Mouse (Mus musculus) liver, adult 2 months (tissue): ENCODE data around the gene Icos. TPM values are rescaled to one million over a fixed set of nuclear protein-coding genes. Genes with fewer than 3 reads are reported as not detected.

Experiments
- DNase-seq: peaks from one replicate; pipeline ENCODE4 v3.0.0-alpha.2; 2011; ENCODE audit warnings: low read depth, low spot score; ENCODE audit errors: extremely low read depth
- H3K27ac ChIP-seq: fragments of 200-500 bp; replicated peaks from 2 replicates; pipeline ENCODE4 v1.5.1; 2012; ENCODE audit warnings: low read depth, mild to moderate bottlenecking, control low read depth, inconsistent platforms, low read length; ENCODE audit not compliant: insufficient read depth
- H3K27me3 ChIP-seq: fragments of 200-500 bp; 2 replicates; pipeline ENCODE4 v1.6.1; 2012; ENCODE audit warnings: mild to moderate bottlenecking, moderate library complexity, low read length, inconsistent platforms; ENCODE audit not compliant: control insufficient read depth, insufficient read depth
- H3K36me3 ChIP-seq: fragments of 200-500 bp; 2 replicates; pipeline ENCODE4 v1.6.1; 2012; ENCODE audit warnings: low read length, inconsistent platforms; ENCODE audit not compliant: control insufficient read depth, insufficient read depth
- H3K4me1 ChIP-seq: fragments of 200-500 bp; 2 replicates; pipeline ENCODE4 v1.6.1; 2011; ENCODE audit warnings: low read length; ENCODE audit not compliant: control insufficient read depth, insufficient read depth
- H3K4me3 ChIP-seq: fragments of 200-500 bp; 2 replicates; pipeline ENCODE4 v1.5.1; 2011; ENCODE audit warnings: low read depth, mild to moderate bottlenecking, control low read depth, low read length, moderate library complexity; ENCODE audit not compliant: insufficient read depth
- H3K79me2 ChIP-seq: fragments of 200-500 bp; 2 replicates; pipeline ENCODE4 v1.6.1; 2012; ENCODE audit warnings: inconsistent platforms, mild to moderate bottlenecking, low read length, moderate library complexity; ENCODE audit not compliant: control insufficient read depth, insufficient read depth
- H3K9ac ChIP-seq: fragments of 200-500 bp; 2 replicates; pipeline ENCODE4 v1.6.1; 2012; ENCODE audit warnings: low read depth, mild to moderate bottlenecking, control low read depth, inconsistent platforms, low read length
- CTCF ChIP-seq: fragments of 200-500 bp; IDR thresholded peaks from 2 replicates; pipeline ENCODE4 v1.5.1; 2011; ENCODE audit warnings: low read depth, low read length, control low read depth
- POLR2A ChIP-seq: fragments of 200-500 bp; IDR thresholded peaks from 2 replicates; pipeline ENCODE4 v1.6.1; 2011; ENCODE audit warnings: low read length, control low read depth; ENCODE audit not compliant: insufficient read depth; ENCODE audit errors: extremely low read depth
- WGBS: fragments of 180-500 bp; shearing (Covaris S2); methylation state at CpG from one replicate; pipeline ENCODE4 v1.1.7; 2018; 5-methylcytosine and 5-hydroxymethylcytosine counted together
- polyA plus RNA-seq: library from polyadenylated mRNA; depleted of rRNA; stranded (reverse); fragments of >200 nt; gene quantifications from 2 replicates; pipeline ENCODE4 v1.2.3, GENCODE M21; 2012
- total RNA-seq: library from RNA; depleted of rRNA; stranded (reverse); fragments of >200 nt; gene quantifications from 2 replicates; pipeline ENCODE4 v1.2.3, GENCODE M21; 2014

Gene Icos
- total and polyA plus RNA-seq, 2 experiments = 0.38 to 0.65 TPM

GRCm38 (mm10) chr1:60986141-60986540, 8.4 kb downstream of the Icos start:
- DNase-seq = no peak
- no peak overlapping the region for H3K9ac ChIP-seq
- no peaks in the 10 kb centered on the region for H3K27me3 ChIP-seq
- no peaks in the 10 kb centered on the region for H3K36me3 ChIP-seq
- 75% methylated on average over 5 of the region's 5 CpGs for WGBS
- TF ChIP-seq CTCF = no peak
- TF ChIP-seq POLR2A = no peak
- H3K4me3 ChIP-seq = no peak overlapping the region
- no peak overlapping the region for H3K27ac ChIP-seq
- no peaks in the 10 kb centered on the region for H3K79me2 ChIP-seq
- H3K4me1 ChIP-seq = no peaks in the 10 kb centered on the region

DNA sequence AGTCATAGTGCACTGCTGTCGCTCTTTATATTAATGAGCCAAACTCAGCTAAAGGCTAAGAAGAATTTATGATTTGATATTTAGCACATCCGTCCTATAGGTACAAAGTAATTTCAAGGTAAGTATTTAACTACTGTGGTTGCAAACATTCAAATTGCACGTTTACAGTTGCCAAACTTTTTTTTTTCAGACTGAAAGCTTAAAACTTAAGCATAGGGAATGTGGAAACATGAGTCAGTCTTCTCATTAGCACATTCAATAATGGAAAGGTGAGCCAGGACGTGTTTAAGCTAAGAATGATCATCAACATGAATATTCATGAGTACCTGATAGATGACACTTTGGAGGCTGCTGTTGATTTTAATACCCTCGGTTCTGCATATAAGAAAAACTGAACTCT, 11.4 kb downstream of the Icos start:
- Histone ChIP-seq H3K27ac (no peak overlapping the region), H3K4me1 (no peaks in the 10 kb centered on the region), H3K36me3 (no peaks in the 10 kb centered on the region), H3K79me2 (no peaks in the 10 kb centered on the region), H3K27me3 (no peaks in the 10 kb centered on the region), H3K9ac (no peak overlapping the region), H3K4me3 (no peak overlapping the region)
- WGBS = 80% methylated on average over 5 of the region's 5 CpGs
- TF ChIP-seq POLR2A (no peak), CTCF (no peak)
- DNase-seq = no peak

DNA sequence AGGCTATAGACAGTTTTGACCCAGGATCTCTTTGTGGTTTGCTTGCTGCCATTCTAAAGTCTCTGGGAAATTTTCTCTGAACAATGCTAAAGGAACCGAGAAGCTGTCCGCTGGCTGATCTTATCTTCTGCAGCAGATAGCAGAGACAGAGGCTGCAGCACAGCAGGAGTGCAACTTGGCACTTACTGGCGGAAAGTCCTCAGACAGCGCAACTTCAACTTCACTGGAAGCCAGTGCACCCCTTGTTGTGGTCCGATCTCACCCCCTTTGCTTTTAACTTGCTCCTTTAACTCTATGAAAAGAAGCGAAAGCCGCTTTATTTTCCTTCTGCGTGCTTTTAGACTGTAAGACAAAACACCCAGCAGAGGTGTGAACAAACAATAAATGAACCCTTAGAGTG, 12.6 kb downstream of the Icos start:
- no peaks in the 10 kb centered on the region for H3K4me1 ChIP-seq
- H3K36me3 ChIP-seq = no peaks in the 10 kb centered on the region
- TF ChIP-seq POLR2A = no peak
- 49% methylated on average over 8 of the region's 8 CpGs for WGBS
- no peak overlapping the region for H3K27ac ChIP-seq
- DNase-seq = no peak
- no peak overlapping the region for H3K4me3 ChIP-seq
- H3K27me3 ChIP-seq = no peaks in the 10 kb centered on the region
- H3K9ac ChIP-seq = no peak overlapping the region
- no peaks in the 10 kb centered on the region for H3K79me2 ChIP-seq

GRCm38 (mm10) chr1:60998008-60998557, 20.4 kb downstream of the Icos start:
- H3K27me3 ChIP-seq = no peaks in the 10 kb centered on the region
- no peak for DNase-seq
- no peak overlapping the region for H3K9ac ChIP-seq
- WGBS = 87% methylated on average over 3 of the region's 3 CpGs
- H3K79me2 ChIP-seq = no peaks in the 10 kb centered on the region
- TF ChIP-seq POLR2A (no peak), CTCF (no peak)
- H3K4me3 ChIP-seq = no peak overlapping the region
- H3K27ac ChIP-seq = no peak overlapping the region
- H3K36me3 ChIP-seq = no peaks in the 10 kb centered on the region
- no peaks in the 10 kb centered on the region for H3K4me1 ChIP-seq

DNA sequence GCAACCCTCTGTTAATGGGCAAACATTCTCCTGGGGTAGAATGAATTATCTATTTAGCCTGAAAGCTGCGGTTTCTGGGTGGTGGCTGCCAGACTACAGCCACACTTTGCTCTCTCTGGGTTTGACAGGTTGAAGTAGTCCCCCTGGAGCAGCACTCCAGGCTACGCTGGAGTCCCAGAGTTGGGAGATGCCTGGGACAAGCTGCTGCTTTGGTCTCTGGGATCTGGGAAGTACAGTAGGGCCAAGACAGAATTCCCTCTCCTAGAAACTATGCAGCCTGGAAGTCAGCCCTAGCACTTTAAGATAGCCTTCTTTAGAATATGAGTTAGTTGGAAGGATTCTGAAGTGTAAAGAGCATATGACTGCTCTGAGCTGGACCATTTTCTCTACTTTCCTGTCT, 21.0 kb downstream of the Icos start:
- no peak overlapping the region for H3K27ac ChIP-seq

DNA sequence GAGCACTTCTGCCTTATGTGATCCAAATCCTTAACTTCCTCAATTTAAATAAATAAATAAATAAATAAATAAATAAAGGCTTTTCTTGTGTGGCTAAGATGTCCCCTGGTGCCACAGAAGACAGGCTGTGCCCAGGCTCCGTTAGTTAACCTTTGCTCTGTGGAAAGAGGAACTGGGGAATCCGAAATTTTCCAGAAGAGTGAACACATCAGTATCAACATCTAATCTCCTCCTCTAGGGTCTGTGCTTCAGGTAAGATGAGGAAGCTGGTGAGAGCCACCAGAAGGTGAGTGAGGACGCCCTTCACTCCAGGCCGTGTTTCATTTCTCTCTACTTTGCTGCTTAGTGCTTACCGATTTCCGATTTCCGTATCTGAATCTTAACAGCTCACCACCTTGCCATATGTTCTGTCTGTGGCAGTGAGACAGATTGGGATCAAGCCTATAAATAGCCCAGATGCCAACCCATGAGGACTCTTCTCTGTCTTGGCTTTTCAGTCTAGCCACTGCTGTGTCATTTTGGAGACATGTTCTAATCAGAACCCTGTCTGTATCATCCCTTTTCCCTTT, 24.1 kb downstream of the Icos start:
- TF ChIP-seq CTCF = no peak
- TF ChIP-seq POLR2A = no peak
- Histone ChIP-seq H3K27me3 (no peaks in the 10 kb centered on the region), H3K27ac (no peak overlapping the region), H3K4me1 (no peaks in the 10 kb centered on the region), H3K4me3 (no peak overlapping the region), H3K79me2 (no peaks in the 10 kb centered on the region), H3K9ac (no peak overlapping the region), H3K36me3 (no peaks in the 10 kb centered on the region)
- DNase-seq = no peak
- WGBS = 86% methylated on average over 7 of the region's 7 CpGs

More for the DNA sequence above, 21.0 kb downstream of the Icos start:
- H3K36me3 ChIP-seq = no peaks in the 10 kb centered on the region
- no peak for TF ChIP-seq CTCF
- TF ChIP-seq POLR2A = no peak
- WGBS = 59% methylated on average over 2 of the region's 2 CpGs
- H3K9ac ChIP-seq = no peak overlapping the region
- H3K4me1 ChIP-seq = no peaks in the 10 kb centered on the region
- DNase-seq = no peak
- H3K79me2 ChIP-seq = no peaks in the 10 kb centered on the region
- no peaks in the 10 kb centered on the region for H3K27me3 ChIP-seq
- H3K4me3 ChIP-seq = no peak overlapping the region
